Mouse (Mus musculus) adrenal gland, postnatal 14 days (tissue): ENCODE data around the gene 1700030J22Rik. TPM values are rescaled to one million over a fixed set of nuclear protein-coding genes. Genes with fewer than 3 reads are reported as not detected.
A peak's percentile ranks its signal among the peaks of the same experiment; 100 is the strongest.

Experiments used
- DNase-seq: peaks from one replicate; pipeline ENCODE4 v3.0.0; 2021; ENCODE audit warnings: mixed read lengths
- long read RNA-seq, 2 experiments: library from polyadenylated mRNA; stranded (forward); transcript quantifications; one replicate each; pipeline ENCODE4 v2.0.0; 2021
- total RNA-seq: library from RNA; stranded (reverse); gene quantifications from 2 replicates; pipeline ENCODE4 v1.2.3, GENCODE M21; 2021

1700030J22Rik gene
- total RNA-seq = 1.0 and 1.3 TPM in 2 replicates
- long read RNA-seq, experiment 1, partial matches to known transcripts = 0 of 1 reads
- long read RNA-seq, experiment 1, other reads (novel, unspliced or antisense) = 0 of 1 reads
- long read RNA-seq, experiment 2, partial matches to known transcripts = 0 of 1 reads
- long read RNA-seq, experiment 2, other reads (novel, unspliced or antisense) = 1 of 1 reads

DNA sequence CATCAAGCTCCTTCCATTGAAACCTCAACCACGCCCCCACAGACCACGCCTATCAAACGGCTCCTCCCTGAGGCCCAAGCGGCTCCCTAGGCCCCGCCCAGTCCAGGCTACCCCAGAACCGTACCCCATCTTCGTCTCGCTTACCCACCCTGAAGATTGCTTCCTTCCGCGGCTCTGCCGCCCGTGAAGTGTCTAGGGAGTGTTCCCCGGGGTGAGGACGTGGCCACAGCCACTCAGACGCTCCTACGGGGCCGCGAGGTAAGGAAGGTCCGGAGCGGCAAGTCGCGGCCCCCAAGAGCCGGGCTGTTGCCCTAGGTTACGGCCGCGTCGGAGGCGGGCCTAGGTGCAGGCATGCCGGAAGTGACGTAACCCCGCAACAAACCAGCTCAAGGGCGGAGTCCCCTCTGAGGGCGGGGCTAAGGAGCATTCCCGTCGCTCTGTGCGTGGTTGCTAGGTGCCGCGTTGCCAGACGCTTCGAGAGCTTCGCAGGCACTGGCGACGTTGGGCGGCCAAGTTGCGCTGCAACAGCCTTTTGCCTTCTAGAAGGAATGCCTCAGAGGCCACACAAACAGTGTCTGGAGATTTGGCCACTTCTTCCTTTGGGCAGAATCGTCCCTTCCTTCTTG is at the start of gene 1700030J22Rik:
Gene 1700030J22Rik (minus strand): TSS at position 329 of the 626 bp plus-strand sequence.
- DNase-seq = peak; percentile 99

DNA sequence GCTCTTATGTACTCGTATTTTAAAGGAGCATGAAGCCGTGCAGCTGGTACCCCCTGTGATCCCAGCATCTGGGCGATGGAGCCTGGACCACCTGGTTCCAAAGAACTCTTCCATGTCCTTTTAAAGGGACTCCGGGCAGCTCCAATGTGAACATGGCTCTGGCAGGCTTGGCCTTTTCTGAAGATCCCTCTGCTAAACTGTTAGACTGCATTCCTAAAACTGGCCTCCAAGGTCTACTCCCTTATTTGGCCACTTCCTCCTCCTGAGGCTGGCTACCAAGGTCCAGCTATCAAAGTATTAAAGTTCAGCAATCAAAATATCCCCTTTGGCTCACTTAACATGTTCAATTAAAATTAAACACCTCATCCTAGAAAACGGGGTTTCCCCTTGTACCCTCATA is 48.8 kb upstream of the 1700030J22Rik start:
- DNase-seq = peak; percentile 55

DNA sequence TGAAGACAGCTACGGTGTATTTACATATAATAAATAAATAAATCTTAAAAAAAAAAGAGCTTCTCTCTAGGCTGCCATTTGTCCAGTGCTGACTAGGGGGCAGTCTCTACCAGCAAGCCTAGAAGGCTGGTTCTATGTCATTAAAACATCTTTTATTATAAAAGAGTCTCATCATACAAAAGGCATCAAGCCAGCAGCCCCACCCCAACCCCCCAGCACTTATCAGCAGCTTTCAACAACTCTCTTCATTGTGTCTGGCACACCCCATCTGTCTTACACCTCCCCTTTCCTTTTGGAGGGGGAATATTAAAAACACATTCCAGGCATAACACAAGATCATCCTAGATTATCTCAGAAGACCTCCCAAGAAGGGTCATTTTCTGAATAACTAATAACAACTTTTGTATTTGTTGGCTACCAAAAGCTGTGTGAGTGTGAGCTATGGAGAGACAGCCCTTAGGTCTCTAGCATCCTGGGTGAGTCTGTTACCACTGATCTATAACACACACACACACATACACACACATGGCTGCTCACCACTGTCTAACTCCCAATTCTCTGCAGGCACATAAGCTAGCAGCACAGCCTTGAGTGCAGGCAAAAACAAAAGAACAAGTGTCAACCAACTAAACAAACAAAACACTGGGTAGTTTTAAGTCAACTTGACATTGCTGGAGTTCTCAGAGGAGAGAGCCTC is 43.7 kb upstream of the 1700030J22Rik start:
- no peak for DNase-seq

DNA sequence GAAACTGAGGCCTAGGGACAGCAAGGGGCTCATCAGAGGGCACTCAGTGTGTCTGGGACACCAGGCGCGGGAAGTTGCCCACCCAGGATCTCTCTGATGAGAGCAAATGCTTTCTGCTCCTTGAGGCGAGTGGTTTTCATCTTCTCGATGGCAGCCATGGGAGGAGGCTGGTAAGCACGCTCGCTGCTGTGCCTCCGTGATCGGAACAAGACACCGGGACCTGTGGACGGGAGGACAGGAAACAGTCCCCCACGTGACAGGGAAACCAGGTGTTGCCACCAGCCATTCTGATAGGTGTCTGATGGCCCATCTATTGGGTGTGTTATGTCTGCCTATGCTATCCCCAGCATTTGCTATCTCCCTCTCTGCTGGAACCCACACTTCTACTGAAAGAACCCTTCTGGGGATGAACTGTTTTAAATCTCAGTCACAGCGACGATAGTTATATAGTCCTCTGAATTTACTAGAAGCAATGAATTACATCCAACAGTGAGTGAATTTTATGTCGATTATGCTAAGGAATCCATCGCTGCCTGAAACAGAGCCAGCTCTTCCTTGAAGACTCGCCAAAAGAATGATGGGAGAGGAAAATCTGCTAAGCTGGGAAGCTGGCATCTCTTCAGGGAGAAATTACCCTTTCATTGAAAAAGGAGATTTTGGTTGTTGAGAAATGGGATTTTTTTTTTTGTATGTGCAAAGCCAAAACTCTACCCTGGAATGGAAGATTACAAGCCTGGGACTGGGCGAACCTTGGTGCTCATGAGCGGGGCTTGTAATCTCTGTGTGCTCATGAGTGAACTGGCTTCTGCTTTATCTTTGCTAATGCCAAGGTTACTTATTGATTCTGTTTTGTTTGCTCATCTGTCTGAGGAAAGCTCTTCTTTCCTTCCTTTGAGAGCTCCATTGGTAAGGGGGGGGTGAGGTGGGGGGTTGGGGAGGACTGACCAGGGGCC is 40.8 kb upstream of the 1700030J22Rik start:
- DNase-seq = no peak

- DNase-seq = no peak
These were observed 39.1 kb upstream of the 1700030J22Rik start for GRCm38 (mm10) chr8:117017896-117018295.

DNA sequence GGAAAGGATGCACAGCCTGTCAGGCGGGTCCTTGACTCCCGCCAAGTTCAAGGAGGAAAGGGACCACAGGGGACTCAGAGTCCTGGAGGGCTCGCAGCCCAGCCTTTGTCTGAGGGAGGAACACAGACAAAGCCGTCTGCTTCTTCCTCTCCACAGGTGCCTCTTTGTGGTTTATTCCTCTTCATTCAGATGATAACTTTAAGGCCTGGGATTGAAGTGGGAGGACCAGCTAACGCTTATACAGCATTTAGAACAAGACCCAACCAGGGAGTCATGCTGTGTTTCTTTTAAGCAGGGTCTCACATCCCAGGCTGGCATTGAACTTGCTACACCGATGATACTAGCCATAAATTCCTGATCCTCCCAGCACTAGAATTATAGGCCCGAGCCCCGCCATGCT is 38.2 kb upstream of the 1700030J22Rik start:
- DNase-seq = no peak

DNA sequence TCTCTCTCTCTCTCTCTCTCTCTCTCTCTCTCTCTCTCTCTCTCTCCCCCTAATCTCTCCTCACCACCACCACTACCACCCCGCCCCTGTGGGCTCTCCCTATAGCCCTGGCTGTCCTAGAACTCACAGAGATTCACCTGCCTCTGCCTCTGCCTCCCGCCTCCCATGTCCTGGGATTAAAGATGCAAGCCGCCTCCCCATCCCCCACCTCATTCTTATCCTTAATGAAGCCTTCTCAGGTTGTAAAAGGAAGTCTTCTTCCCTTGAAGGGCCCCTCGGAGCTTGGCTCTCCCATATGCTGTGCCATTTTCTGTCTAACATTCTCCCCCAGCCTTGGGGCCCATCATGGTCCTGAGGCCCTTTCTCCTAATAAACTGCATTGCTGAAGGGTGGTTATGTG is 36.9 kb upstream of the 1700030J22Rik start:
- no peak for DNase-seq

GRCm38 (mm10) chr8:117011366-117011765 is 32.6 kb upstream of the 1700030J22Rik start:
- no peak for DNase-seq

DNA sequence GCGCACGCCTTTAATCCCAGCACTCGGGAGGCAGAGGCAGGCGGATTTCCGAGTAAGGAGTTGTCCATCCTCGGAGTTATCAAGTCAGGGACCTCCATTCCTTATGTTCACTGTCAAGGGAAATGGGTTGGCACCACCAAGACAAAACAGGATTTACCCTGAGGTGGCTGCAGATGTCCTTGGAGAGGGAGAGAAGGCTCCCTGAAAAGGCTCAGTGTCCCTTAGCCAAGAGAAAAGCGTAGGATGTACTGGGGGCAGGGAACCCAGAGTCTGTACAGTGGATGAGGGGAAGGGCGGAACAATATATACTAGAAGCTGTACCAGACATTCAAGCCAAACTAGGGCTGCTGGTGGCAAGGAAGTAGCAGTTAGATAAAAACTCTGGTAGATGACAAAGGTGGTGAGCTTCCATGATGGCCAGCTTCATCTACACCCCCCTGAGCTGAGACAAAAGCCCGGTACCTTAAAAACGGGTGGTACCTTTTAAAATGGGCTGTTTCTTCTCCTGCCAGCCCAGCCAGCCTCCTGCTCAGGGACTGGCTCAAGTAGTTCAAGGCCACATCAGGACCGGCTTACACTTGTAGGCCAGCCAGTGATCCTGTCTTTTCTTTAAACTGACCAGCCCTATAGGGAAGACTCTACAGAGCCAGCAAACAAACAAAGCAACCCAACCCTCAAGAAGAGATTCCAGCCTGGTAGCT is 15.4 kb upstream of the 1700030J22Rik start:
- no peak for DNase-seq

DNA sequence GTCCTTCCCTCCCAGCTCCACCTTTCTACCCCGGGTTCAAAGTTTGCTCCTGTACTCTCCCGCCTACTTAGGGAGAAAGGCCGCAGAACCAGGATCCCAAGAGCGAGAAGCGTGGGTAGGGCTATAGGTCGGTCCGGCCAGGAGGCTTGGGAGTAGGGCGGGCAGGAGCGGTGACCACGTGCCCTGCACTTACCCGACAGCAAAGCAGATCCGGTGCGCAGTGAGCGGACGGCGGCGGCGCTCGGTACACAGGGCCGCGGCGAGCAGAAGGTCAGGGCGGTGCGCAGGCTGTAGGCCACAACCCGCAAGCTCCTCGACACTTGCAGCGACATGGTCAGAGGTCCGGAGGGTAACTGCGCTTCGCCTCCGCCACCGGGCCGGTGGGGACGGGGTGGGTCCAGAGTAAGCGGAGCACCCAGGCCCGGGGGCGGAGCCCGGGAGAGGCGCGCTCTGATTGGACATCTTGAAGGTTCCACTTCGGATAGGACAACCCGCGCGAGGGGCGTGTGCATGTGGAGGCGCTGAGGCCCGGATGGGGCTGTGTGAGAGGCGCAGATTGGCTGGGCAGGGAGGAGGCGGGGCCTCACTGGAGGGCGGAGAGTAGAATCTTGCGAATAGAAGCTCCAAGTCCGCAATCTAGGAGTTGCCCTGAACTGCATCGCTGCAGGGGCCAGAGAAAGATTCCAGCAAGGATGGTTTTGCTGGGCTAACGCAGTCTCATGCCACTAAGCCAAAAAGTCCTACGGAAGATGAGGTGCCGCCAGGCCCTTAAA is 14.5 kb upstream of the 1700030J22Rik start, which contains the start of gene Gcsh:
Gene Gcsh (minus strand): TSS at position 443 of the 773 bp plus-strand sequence.
- DNase-seq = peak; percentile 100

- DNase-seq = peak; percentile 31
These were observed 13.6 kb upstream of the 1700030J22Rik start for GRCm38 (mm10) chr8:116992176-116992971.

GRCm38 (mm10) chr8:116991241-116991640 is 12.5 kb upstream of the 1700030J22Rik start:
- no peak for DNase-seq

DNA sequence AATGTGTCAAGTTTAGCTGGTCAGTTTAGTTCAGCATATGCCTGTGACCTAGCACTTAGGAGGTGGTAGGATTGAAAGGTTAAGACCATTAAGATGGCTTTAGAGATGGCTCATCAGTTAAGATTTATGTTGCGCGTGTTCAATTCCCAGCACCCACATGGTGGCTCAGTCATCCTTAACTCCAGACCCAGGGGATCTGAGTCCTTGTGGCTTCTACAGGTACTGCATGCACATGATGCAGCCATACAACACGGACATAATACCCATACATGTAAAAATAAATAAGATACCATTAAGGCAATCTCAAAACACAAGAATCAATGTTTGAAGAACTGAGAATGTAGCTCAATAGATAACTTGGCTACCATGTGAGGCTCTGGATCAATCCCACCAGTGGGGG is 11.1 kb upstream of the 1700030J22Rik start:
- no peak for DNase-seq

DNA sequence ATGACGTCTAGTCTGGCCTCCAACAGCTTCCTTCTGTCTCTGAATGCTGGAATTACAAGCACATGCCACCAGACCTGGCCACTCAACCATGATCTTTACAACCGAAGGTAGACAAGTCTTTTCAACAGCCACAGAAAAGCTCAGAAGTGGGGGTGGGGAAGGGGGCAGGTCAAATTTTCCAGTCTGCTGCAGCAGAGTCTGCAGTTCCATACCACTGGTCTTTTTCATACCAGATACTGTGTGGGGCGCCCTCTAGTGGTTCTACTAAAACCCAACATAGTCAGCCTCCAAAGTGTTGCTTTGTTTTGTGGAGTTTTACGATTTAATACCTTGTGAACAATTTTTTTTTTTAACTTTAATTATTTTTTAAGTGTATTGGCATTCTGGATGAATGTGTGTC is 1.4 kb upstream of the 1700030J22Rik start:
- peak; percentile 82 for DNase-seq

GRCm38 (mm10) chr8:116978052-116978451 is 707 bp downstream of the 1700030J22Rik start:
- no peak for DNase-seq

- DNase-seq = no peak
These were observed 3.2 kb downstream of the 1700030J22Rik start for GRCm38 (mm10) chr8:116975606-116976005.

- no peak for DNase-seq
These were observed 3.7 kb downstream of the 1700030J22Rik start for GRCm38 (mm10) chr8:116975066-116975465.

DNA sequence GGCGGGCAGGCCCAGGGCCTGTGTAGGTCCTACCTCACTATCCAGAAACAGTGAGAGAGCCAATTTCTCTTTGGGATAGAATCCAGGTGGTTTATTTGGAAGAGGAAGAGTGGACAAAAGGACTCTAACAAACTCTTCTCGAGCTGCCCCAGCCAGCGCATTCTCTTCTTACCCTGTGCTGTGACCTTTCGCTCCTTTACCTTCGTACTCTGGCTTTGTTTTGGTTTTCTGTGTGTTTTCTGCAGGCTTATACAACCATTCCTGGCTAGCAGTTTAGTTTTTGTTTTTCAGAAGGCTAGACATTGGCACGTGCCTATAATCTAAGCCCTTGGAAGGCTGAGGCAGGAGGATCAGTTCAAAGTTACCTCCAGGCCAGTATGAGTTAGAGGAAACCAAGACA is 9.2 kb downstream of the 1700030J22Rik start:
- no peak for DNase-seq

- no peak for DNase-seq
These were observed 24.3 kb downstream of the 1700030J22Rik start for GRCm38 (mm10) chr8:116954415-116954814.

DNA sequence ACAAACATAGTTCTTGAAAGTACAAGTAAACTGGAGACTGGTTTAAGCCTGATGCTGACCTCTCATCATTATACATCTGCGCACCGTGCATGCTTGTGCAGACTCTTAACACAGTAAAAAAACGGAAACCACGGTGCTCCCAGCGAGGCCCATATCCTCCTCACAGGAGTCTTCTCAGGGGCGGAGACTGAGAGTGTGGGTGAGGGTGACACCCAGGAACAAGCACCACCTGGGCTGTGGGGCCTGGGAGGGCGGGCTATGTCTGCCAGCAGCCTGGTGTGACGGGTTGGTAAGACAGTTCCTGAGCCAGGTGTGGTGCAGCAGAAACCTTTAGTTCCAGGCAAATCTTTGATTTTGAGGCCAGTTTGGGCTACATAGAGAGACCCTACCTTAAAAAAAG is 26.3 kb downstream of the 1700030J22Rik start:
- DNase-seq = no peak
